Mouse (Mus musculus) limb, embryonic 15.5 days (tissue): ENCODE results near the gene Slc13a5. TPM values are rescaled to one million over a fixed set of nuclear protein-coding genes. Genes with fewer than 3 reads are reported as not detected.

ENCODE experiments used
- ATAC-seq: fragments of 200-750 bp; cut with Nextera tagmentation; 2 replicates; pipeline ENCODE4 v1.8.0; 2017; ENCODE audit warnings: low read depth, moderate TSS enrichment; ENCODE audit not compliant: insufficient number of reproducible peaks, low FRiP score, low TSS enrichment
- H3K27ac ChIP-seq: fragments of 300-500 bp; sonication (generic); 2 replicates; pipeline ENCODE4 v1.5.1; 2015; ENCODE audit warnings: moderate library complexity, mild to moderate bottlenecking, inconsistent platforms
- H3K27me3 ChIP-seq: fragments of 300-500 bp; sonication (generic); 2 replicates; pipeline ENCODE4 v1.6.1; 2015; ENCODE audit warnings: inconsistent platforms
- H3K36me3 ChIP-seq: fragments of 300-500 bp; sonication (generic); 2 replicates; pipeline ENCODE4 v1.6.1; 2015; ENCODE audit warnings: inconsistent platforms
- H3K4me1 ChIP-seq: fragments of 300-500 bp; sonication (generic); 2 replicates; pipeline ENCODE4 v1.6.1; 2015; ENCODE audit warnings: inconsistent platforms
- H3K4me2 ChIP-seq: fragments of 300-500 bp; sonication (generic); 2 replicates; pipeline ENCODE4 v1.6.1; 2015; ENCODE audit warnings: mild to moderate bottlenecking, inconsistent platforms
- H3K4me3 ChIP-seq: fragments of 300-500 bp; sonication (generic); 2 replicates; pipeline ENCODE4 v1.5.1; 2015; ENCODE audit warnings: mild to moderate bottlenecking, inconsistent platforms
- H3K9ac ChIP-seq: fragments of 300-500 bp; sonication (generic); 2 replicates; pipeline ENCODE4 v1.6.1; 2015; ENCODE audit warnings: inconsistent platforms
- H3K9me3 ChIP-seq: fragments of 300-500 bp; sonication (generic); 2 replicates; pipeline ENCODE4 v1.6.1; 2016; ENCODE audit warnings: inconsistent platforms
- WGBS: fragments of 180-500 bp; shearing (Covaris S2); methylation state at CpG from one replicate; pipeline ENCODE4 v1.1.7; 2015; 5-methylcytosine and 5-hydroxymethylcytosine counted together
- polyA plus RNA-seq: library from polyadenylated mRNA; unstranded; fragments of >200 nt; fragmentation: Nextera tagmentation; extraction: Ambion mirVana; gene quantifications from 2 replicates; pipeline ENCODE4 v1.2.1, GENCODE M21; 2015

Gene Slc13a5
- polyA plus RNA-seq, 1 experiment from 2014 or later = 3.2 TPM

DNA sequence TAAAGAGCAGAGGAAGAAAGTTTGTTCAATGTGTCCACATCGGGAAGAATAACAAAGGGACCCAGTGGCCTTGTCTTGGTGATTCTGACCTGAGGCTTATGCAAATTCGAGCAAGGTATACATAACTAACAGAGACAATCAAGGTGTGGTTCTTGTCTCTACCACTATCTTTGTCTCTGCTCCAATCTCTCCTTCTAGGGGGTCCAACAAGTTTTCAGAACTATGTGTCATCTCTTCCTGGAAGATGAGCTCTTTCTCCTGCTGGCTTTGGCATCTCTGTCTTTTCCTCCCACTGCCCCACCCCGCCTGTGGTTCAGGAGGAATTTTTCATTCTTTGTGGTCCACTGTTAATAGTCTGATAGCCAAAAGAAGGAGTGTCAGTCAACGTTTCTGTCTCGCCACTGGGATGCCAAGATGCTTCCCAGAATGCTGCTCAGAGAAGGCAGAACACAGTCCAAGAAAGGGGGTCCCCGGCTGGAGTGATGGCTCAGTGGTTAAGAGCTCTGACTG is 19.0 kb upstream of the Slc13a5 start:
- H3K27me3 ChIP-seq = no peaks in the 10 kb centered on the region
- ATAC-seq = no peak
- no peak overlapping the region for H3K4me3 ChIP-seq
- H3K4me2 ChIP-seq = no peak overlapping the region
- no peak overlapping the region for H3K9ac ChIP-seq
- no peaks in the 10 kb centered on the region for H3K36me3 ChIP-seq
- no peak overlapping the region for H3K27ac ChIP-seq
- H3K9me3 ChIP-seq = no peaks in the 10 kb centered on the region
- H3K4me1 ChIP-seq = no peaks in the 10 kb centered on the region
- WGBS = 75% methylated on average over 6 of the region's 6 CpGs

- H3K4me2 ChIP-seq = no peak overlapping the region
- 59% methylated on average over 14 of the region's 14 CpGs for WGBS
- no peak overlapping the region for H3K27ac ChIP-seq
- H3K9me3 ChIP-seq = no peaks in the 10 kb centered on the region
- no peak for ATAC-seq
- H3K27me3 ChIP-seq = no peaks in the 10 kb centered on the region
- H3K4me1 ChIP-seq = no peaks in the 10 kb centered on the region
- H3K9ac ChIP-seq = no peak overlapping the region
- no peak overlapping the region for H3K4me3 ChIP-seq
- H3K36me3 ChIP-seq = no peaks in the 10 kb centered on the region
Observed at GRCm38 (mm10) chr11:72284532-72285182, 17.6 kb upstream of the Slc13a5 start.

DNA sequence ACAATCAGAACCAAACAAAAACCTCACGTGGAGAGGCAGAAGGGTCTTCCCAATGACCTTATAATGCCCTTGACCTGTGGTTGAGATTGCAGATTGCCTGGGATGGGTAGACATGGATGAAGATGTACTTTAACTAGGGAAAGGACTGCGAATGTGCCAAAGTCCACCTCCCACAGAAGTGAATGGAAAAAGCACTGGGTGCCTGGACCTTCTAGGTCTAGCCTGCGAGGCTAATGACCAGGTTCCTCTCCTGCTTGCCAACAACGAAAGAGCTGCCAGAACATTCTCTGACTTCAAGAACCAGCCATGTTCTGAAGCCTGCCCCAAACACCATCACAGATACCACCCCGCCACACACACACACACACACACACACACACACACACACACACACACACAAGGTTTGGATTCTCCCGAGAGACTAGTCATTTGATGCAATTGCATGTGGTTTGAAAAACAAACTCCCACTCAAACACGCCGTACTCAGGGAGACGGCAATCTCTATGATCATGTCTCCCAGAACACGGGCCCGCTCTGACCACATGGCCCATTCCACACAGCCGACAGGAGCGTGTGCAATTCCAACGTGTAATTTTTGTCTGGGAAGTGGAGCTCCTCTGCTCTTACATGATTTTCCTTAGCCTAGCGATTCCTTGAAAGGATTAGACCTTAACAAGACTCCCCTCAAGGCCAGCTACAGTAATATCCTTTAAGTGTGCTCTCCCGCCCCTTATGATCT is 16.6 kb upstream of the Slc13a5 start:
- no peaks in the 10 kb centered on the region for H3K27me3 ChIP-seq
- no peaks in the 10 kb centered on the region for H3K9me3 ChIP-seq
- no peak overlapping the region for H3K4me3 ChIP-seq
- H3K4me2 ChIP-seq = no peak overlapping the region
- 85% methylated on average over 16 of the region's 16 CpGs for WGBS
- H3K9ac ChIP-seq = no peak overlapping the region
- H3K36me3 ChIP-seq = no peaks in the 10 kb centered on the region
- H3K27ac ChIP-seq = no peak overlapping the region
- ATAC-seq = no peak
- no peaks in the 10 kb centered on the region for H3K4me1 ChIP-seq

GRCm38 (mm10) chr11:72281852-72282400 is 14.9 kb upstream of the Slc13a5 start:
- ATAC-seq = no peak
- WGBS = 60% methylated on average over 5 of the region's 5 CpGs
- Histone ChIP-seq H3K9me3 (no peaks in the 10 kb centered on the region), H3K4me2 (no peak overlapping the region), H3K4me1 (no peaks in the 10 kb centered on the region), H3K9ac (no peak overlapping the region), H3K4me3 (no peak overlapping the region), H3K27me3 (no peaks in the 10 kb centered on the region), H3K27ac (no peak overlapping the region), H3K36me3 (no peaks in the 10 kb centered on the region)

GRCm38 (mm10) chr11:72281143-72281851 is 14.3 kb upstream of the Slc13a5 start:
- Histone ChIP-seq H3K36me3 (no peaks in the 10 kb centered on the region), H3K9me3 (no peaks in the 10 kb centered on the region), H3K27me3 (no peaks in the 10 kb centered on the region), H3K4me2 (no peak overlapping the region), H3K9ac (no peak overlapping the region), H3K4me1 (no peaks in the 10 kb centered on the region), H3K4me3 (no peak overlapping the region), H3K27ac (no peak overlapping the region)
- no peak for ATAC-seq
- WGBS = 79% methylated on average over 5 of the region's 5 CpGs

GRCm38 (mm10) chr11:72273341-72273740 is 6.3 kb upstream of the Slc13a5 start:
- Histone ChIP-seq H3K36me3 (no peaks in the 10 kb centered on the region), H3K9ac (no peak overlapping the region), H3K9me3 (no peaks in the 10 kb centered on the region), H3K4me3 (no peak overlapping the region), H3K4me1 (no peaks in the 10 kb centered on the region), H3K27ac (no peak overlapping the region), H3K4me2 (no peak overlapping the region), H3K27me3 (peaks cover 3% of the 10 kb centered on the region; the same call in 1 of the 2 replicates)
- 73% methylated on average over 3 of the region's 3 CpGs for WGBS
- ATAC-seq = no peak

GRCm38 (mm10) chr11:72271761-72272160 is 4.7 kb upstream of the Slc13a5 start:
- peaks cover 2% of the 10 kb centered on the region for H3K4me1 ChIP-seq
- no peak overlapping the region for H3K4me2 ChIP-seq
- no peak for ATAC-seq
- 36% methylated on average over 1 of the region's 1 CpGs for WGBS
- no peak overlapping the region for H3K27ac ChIP-seq
- H3K36me3 ChIP-seq = no peaks in the 10 kb centered on the region
- no peak overlapping the region for H3K4me3 ChIP-seq
- H3K9me3 ChIP-seq = no peaks in the 10 kb centered on the region
- peaks cover 16% of the 10 kb centered on the region for H3K27me3 ChIP-seq
- no peak overlapping the region for H3K9ac ChIP-seq

GRCm38 (mm10) chr11:72266207-72266959 is 639 bp downstream of the Slc13a5 start:
- Histone ChIP-seq H3K9me3 (no peaks in the 10 kb centered on the region), H3K27ac (no peak overlapping the region), H3K9ac (no peak overlapping the region), H3K4me2 (peak overlapping the region; percentile 78), H3K27me3 (peaks cover 47% of the 10 kb centered on the region), H3K4me1 (peaks cover 18% of the 10 kb centered on the region), H3K4me3 (peak overlapping the region; percentile 41), H3K36me3 (no peaks in the 10 kb centered on the region)
- 1% methylated on average over 46 of the region's 46 CpGs for WGBS
- ATAC-seq = no peak; the same call in 1 of the 2 replicates

DNA sequence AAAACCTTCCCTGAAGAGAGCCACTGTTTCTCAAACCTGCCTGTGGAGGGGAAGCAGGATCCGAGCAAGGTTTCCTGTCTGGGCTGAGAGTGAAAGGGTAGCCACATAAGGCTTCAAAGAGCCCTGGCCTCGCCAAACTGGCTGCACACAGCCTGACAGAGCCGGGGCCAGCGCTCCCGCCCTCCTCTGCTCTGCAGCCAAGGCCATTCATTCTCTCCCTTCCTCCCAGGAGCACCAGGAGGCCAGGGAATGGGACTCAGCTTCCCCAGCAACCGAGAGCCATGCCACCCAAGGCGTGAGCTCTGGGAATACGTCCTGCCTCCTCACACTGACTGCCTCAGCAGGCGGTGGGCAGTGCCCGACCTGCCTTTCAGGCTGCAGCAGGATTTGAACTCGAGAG is 1.5 kb downstream of the Slc13a5 start:
- ATAC-seq = no peak
- Histone ChIP-seq H3K4me1 (peaks cover 18% of the 10 kb centered on the region), H3K27me3 (peaks cover 47% of the 10 kb centered on the region), H3K4me3 (no peak overlapping the region), H3K9ac (no peak overlapping the region), H3K27ac (no peak overlapping the region), H3K9me3 (no peaks in the 10 kb centered on the region), H3K4me2 (peak overlapping the region; percentile 78), H3K36me3 (no peaks in the 10 kb centered on the region)
- 5% methylated on average over 11 of the region's 11 CpGs for WGBS

- H3K4me3 ChIP-seq = no peak overlapping the region
- H3K9ac ChIP-seq = no peak overlapping the region
- no peaks in the 10 kb centered on the region for H3K27me3 ChIP-seq
- H3K27ac ChIP-seq = no peak overlapping the region
- H3K4me1 ChIP-seq = no peaks in the 10 kb centered on the region
- WGBS = 81% methylated on average over 2 of the region's 2 CpGs
- no peak overlapping the region for H3K4me2 ChIP-seq
- H3K9me3 ChIP-seq = no peaks in the 10 kb centered on the region
- H3K36me3 ChIP-seq = no peaks in the 10 kb centered on the region
- no peak for ATAC-seq
Observed at GRCm38 (mm10) chr11:72256441-72256840, 10.6 kb downstream of the Slc13a5 start.

GRCm38 (mm10) chr11:72255629-72256028 is 11.4 kb downstream of the Slc13a5 start:
- no peak overlapping the region for H3K4me2 ChIP-seq
- H3K4me1 ChIP-seq = no peaks in the 10 kb centered on the region
- 92% methylated on average over 4 of the region's 4 CpGs for WGBS
- no peak overlapping the region for H3K27ac ChIP-seq
- H3K4me3 ChIP-seq = no peak overlapping the region
- H3K36me3 ChIP-seq = no peaks in the 10 kb centered on the region
- H3K9ac ChIP-seq = no peak overlapping the region
- no peaks in the 10 kb centered on the region for H3K9me3 ChIP-seq
- H3K27me3 ChIP-seq = no peaks in the 10 kb centered on the region
- ATAC-seq = no peak
